Mouse (Mus musculus) thymus, adult 2 months (tissue): ENCODE results near the gene Clspn.

ENCODE experiments used
- CTCF ChIP-seq: fragments of 200-500 bp; IDR thresholded peaks from 2 replicates; pipeline ENCODE4 v1.5.1; 2012; ENCODE audit warnings: mild to moderate bottlenecking, control low read depth, low read length, moderate library complexity, borderline replicate concordance; ENCODE audit not compliant: control insufficient read depth, poor library complexity, insufficient read depth; ENCODE audit errors: extremely low read depth
- POLR2A ChIP-seq: fragments of 200-500 bp; IDR thresholded peaks from 2 replicates; pipeline ENCODE4 v1.6.1; 2012; ENCODE audit warnings: mild to moderate bottlenecking, low read length, control low read depth, moderate library complexity; ENCODE audit not compliant: control insufficient read depth, poor library complexity, insufficient read depth; ENCODE audit errors: extremely low read depth

DNA sequence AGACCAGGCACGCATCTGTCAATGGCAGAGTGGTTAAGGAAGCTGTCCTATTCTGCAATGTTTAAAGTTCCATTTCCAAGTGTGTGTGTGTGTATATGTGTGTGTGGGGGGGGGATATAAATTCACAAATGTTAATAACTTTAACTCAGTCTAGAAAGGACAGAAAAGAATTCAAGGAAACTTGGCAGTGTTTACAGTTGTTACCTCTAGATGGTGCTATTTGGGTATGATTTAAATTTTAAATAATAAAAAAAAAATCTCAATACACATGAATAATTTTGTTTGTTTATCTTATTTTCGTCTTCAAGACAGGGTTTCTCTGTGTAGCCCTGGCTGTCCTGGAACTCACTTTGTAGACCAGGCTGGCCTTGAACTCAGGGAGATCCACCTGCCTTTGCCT lies 75.2 kb downstream of the Clspn start:
- TF ChIP-seq CTCF, result no peak
- no peak for TF ChIP-seq POLR2A
